Mouse (Mus musculus) bone marrow macrophage, adult 2 months (primary cell): ENCODE measurements around the gene Gm10436.

Experiments used
- CTCF ChIP-seq: IDR thresholded peaks from 2 replicates; pipeline ENCODE4 v1.5.1; 2012; ENCODE audit warnings: low read depth, mild to moderate bottlenecking, low read length, moderate library complexity
- POLR2A ChIP-seq: IDR thresholded peaks from 2 replicates; pipeline ENCODE4 v1.6.1; 2012; ENCODE audit warnings: mild to moderate bottlenecking, low read depth, low read length, borderline replicate concordance

DNA sequence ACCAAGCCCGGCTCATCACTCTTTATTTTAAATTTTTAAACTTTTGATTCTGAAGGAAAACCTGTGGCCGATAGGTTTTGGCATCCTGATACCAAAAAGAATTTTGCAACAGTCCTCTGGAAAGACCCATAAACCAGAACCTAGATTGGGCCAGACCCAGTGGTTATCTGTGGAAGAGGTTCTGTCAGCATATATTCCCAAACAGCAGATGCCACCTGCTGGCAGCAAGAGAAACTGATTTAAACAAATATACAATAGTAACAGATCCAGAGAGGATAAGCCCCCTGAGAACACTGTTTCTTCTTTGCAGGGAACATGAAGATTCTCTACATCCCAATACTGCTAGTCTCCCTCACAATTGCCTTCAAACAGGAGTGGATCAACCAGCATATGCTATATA, 20.9 kb upstream of the Gm10436 start:
- no peak for TF ChIP-seq CTCF
- TF ChIP-seq POLR2A, result no peak
